Mouse (Mus musculus) stomach, embryonic 16.5 days (tissue): ENCODE results near the gene Gp9. TPM values are rescaled to one million over a fixed set of nuclear protein-coding genes. Genes with fewer than 3 reads are reported as not detected.

ENCODE experiments used
- ATAC-seq: fragments of 200-750 bp; cut with Nextera tagmentation; 2 replicates; pipeline ENCODE4 v1.8.0; 2017; ENCODE audit warnings: moderate number of reproducible peaks, moderate TSS enrichment; ENCODE audit not compliant: insufficient read depth, low FRiP score
- H3K27ac ChIP-seq: fragments of 300-500 bp; sonication (generic); 2 replicates; pipeline ENCODE4 v1.5.1; 2014; ENCODE audit warnings: low read length
- H3K27me3 ChIP-seq: fragments of 300-500 bp; sonication (generic); 2 replicates; pipeline ENCODE4 v1.6.1; 2014; ENCODE audit warnings: low read length, control low read depth, mixed read lengths; ENCODE audit not compliant: control insufficient read depth, insufficient read depth
- H3K36me3 ChIP-seq: fragments of 300-500 bp; sonication (generic); 2 replicates; pipeline ENCODE4 v1.6.1; 2014; ENCODE audit warnings: low read length; ENCODE audit not compliant: control insufficient read depth, insufficient read depth
- H3K4me1 ChIP-seq: fragments of 300-500 bp; sonication (generic); 2 replicates; pipeline ENCODE4 v1.6.1; 2014; ENCODE audit warnings: low read length, control low read depth, mixed read lengths; ENCODE audit not compliant: control insufficient read depth, insufficient read depth
- H3K4me2 ChIP-seq: fragments of 300-500 bp; sonication (generic); 2 replicates; pipeline ENCODE4 v1.6.1; 2014; ENCODE audit warnings: low read depth, low read length, mixed read lengths
- H3K4me3 ChIP-seq: fragments of 300-500 bp; sonication (generic); replicated peaks from 2 replicates; pipeline ENCODE4 v1.5.1; 2014; ENCODE audit warnings: mild to moderate bottlenecking, low read length
- H3K9ac ChIP-seq: fragments of 300-500 bp; sonication (generic); 2 replicates; pipeline ENCODE4 v1.6.1; 2014; ENCODE audit warnings: low read length
- H3K9me3 ChIP-seq: fragments of 300-500 bp; sonication (generic); replicated peaks from 2 replicates; pipeline ENCODE4 v1.6.1; 2016; ENCODE audit warnings: low read length, control low read depth; ENCODE audit not compliant: control insufficient read depth
- WGBS: fragments of 180-500 bp; shearing (Covaris S2); extraction: QIAGEN DNeasy Blood & Tissue Kit; methylation state at CpG from one replicate; pipeline ENCODE4 v1.1.7; 2014; 5-methylcytosine and 5-hydroxymethylcytosine counted together
- polyA plus RNA-seq: library from polyadenylated mRNA; unstranded; fragments of >200 nt; fragmentation: Nextera tagmentation; extraction: Ambion mirVana; gene quantifications from 2 replicates; pipeline ENCODE4 v1.2.1, GENCODE M21; 2015

Gene Gp9
- polyA plus RNA-seq, 1 experiment from 2014 or later = 1.4 TPM

DNA sequence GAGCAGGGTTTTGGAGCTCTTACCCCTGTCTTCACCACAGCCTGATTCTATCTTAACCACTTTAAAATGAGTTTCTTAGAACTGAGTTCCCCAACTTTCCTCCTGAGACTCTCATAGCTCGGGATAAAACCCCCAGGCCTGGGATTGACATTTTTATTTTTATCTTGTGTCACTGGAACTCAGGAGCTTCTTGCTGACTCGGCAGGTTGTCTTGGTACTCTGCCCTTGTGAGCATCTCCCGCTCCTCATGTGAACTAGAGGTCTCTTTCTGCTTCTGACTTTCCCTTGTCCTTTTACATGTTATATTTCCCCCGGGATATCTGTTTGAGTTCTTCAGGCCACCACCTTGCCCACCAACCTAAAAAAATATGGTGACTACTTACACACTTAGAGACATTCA is 40.9 kb upstream of the Gp9 start:
- 80% methylated on average over 4 of the region's 4 CpGs for whole genome bisulfite sequencing
- no peaks in the 10 kb centered on the region for H3K9me3 ChIP-seq
- no peak overlapping the region for H3K4me2 ChIP-seq
- no peaks in the 10 kb centered on the region for H3K36me3 ChIP-seq
- H3K27ac ChIP-seq = no peak overlapping the region
- no peak overlapping the region for H3K4me3 ChIP-seq
- H3K9ac ChIP-seq = no peak overlapping the region
- peaks cover 21% of the 10 kb centered on the region for H3K4me1 ChIP-seq
- ATAC-seq = no peak
- peaks cover 17% of the 10 kb centered on the region for H3K27me3 ChIP-seq

DNA sequence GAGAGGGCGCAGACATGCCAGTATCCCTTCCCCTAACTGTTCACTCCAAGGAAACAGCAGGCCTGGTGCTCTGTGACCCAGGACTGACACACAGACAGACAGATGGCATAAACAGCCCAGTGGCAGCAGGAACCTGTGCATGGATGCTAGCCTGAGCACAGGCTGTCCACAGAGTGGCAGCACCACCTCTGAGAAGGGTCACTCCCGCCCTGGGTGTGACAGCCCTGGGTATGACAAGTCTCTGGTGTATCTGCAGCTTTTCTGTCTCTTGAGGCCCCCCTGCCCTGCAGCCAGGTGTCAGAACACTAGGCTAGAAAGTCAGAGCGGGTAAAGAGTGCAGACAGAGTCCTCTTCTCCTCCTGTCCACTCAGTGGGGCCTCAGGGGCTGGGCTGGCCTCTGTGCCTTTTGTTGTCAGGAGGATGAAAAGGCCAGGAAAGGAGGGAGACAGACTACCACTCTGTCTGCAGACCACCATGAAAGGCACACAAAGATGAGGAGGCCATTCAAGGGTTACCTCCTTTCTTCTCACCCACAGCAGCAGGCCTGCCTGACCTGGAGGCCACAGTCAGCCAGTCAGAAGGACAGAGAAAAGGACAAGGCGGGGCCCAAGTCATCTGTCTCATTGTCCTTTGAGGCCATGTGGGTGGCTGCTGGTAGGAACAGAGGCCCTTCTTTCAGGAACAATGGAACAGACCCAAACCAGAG is 39.8 kb upstream of the Gp9 start:
- no peaks in the 10 kb centered on the region for H3K36me3 ChIP-seq
- no peak overlapping the region for H3K4me3 ChIP-seq
- no peak overlapping the region for H3K4me2 ChIP-seq
- no peak overlapping the region for H3K9ac ChIP-seq
- H3K9me3 ChIP-seq = no peaks in the 10 kb centered on the region
- H3K27me3 ChIP-seq = peaks cover 6% of the 10 kb centered on the region
- no peak for ATAC-seq
- H3K4me1 ChIP-seq = peaks cover 13% of the 10 kb centered on the region; the same call in 1 of the 2 replicates
- WGBS = 65% methylated on average over 4 of the region's 4 CpGs
- no peak overlapping the region for H3K27ac ChIP-seq

DNA sequence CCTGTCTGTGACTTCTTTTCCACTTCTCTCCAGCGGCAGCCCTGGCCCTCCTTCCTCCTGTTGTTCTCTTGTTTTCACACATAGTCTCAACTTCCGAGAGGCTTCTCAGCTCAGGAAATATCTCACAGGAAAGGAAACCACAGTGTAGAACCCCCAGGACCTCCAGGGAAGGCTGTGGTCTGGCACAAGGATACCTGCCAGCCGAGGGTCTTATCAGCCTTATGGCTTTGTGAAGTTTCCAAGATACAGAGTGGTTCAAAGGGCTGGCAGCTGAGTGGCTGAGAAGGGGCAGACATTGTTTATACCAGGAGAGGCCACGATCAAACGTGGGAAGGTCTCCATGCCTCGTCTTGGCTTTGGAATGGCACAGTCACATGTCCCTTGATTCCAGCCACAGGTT is 38.0 kb upstream of the Gp9 start:
- no peaks in the 10 kb centered on the region for H3K36me3 ChIP-seq
- WGBS = 35% methylated on average over 6 of the region's 6 CpGs
- H3K27ac ChIP-seq = no peak overlapping the region

DNA sequence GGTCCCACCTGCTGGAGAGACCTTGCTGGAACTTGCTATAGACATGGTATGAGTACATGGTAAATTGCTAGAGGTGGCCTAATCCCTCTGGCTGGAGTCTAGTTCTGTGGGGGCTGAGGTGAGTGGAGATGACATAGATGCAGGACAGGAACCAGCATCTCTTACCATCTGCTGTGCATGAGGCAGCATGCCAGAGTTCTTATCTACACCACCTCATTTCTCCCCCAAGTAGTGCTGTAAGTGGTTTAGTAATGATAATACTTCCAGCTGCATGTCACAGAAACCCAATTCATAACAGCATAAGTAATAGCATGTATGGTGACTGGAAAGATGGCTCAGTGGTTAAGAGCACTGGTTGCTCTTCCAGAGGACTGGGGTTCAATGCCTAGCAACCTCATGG is 37.4 kb upstream of the Gp9 start:
- Histone ChIP-seq H3K4me3 (no peak overlapping the region), H3K27me3 (no peaks in the 10 kb centered on the region), H3K9ac (no peak overlapping the region), H3K36me3 (no peaks in the 10 kb centered on the region), H3K4me2 (no peak overlapping the region), H3K9me3 (no peaks in the 10 kb centered on the region), H3K4me1 (0 out of 2 replicates have a peak, but pooled peaks cover 4% of the 10 kb centered on the region), H3K27ac (no peak overlapping the region)
- no peak for ATAC-seq

More for the DNA sequence above, 38.0 kb upstream of the Gp9 start:
- Histone ChIP-seq H3K4me3 (no peak overlapping the region), H3K9me3 (no peaks in the 10 kb centered on the region), H3K9ac (no peak overlapping the region), H3K27me3 (no peaks in the 10 kb centered on the region), H3K4me2 (no peak overlapping the region), H3K4me1 (0 out of 2 replicates have a peak, but pooled peaks cover 4% of the 10 kb centered on the region)
- no peak for ATAC-seq

DNA sequence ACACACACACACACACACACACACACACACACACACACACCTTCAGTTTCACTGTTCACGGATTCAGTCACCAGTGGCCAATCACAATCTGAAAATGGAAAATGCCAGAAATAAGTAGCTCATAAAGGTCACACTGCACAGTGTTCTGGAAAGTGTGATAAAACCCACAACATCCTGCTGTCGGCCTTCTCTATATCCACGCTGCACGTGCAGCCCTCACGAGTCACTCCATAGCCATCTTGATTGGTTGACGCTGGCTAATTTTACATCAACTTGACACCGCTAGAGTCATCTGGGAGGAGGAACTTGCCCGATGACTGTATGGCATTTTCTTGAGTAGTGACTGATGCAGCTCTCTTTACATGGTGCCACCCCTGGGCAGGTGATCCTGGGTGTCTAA is 35.9 kb upstream of the Gp9 start:
- no peak overlapping the region for H3K4me3 ChIP-seq
- no peaks in the 10 kb centered on the region for H3K36me3 ChIP-seq
- H3K27me3 ChIP-seq = no peaks in the 10 kb centered on the region
- no peak overlapping the region for H3K9ac ChIP-seq
- H3K27ac ChIP-seq = no peak overlapping the region
- H3K9me3 ChIP-seq = no peaks in the 10 kb centered on the region
- no peak overlapping the region for H3K4me2 ChIP-seq
- H3K4me1 ChIP-seq = peaks cover 10% of the 10 kb centered on the region; the same call in 1 of the 2 replicates
- ATAC-seq = no peak
- WGBS = 84% methylated on average over 8 of the region's 8 CpGs

DNA sequence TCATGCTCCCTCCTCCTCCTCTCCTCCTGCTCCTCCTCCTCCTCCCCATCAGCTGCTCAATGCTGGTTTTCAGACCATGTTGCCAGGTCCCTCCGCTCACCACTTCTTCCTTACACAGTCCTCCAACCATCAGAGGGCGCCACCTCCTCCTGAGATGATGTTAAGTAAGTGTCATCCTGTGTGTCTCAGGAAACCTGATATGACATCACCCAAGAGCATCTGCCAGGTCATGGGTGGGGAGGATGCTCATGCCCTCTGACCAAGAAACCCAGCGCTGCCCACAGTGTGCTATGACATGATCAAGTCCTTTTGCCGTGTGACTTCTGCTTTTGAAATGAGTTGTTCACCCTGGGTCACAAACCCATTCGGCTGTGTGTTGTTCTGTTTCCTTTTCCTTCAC is 35.1 kb upstream of the Gp9 start:
- peaks cover 14% of the 10 kb centered on the region; the same call in 1 of the 2 replicates for H3K4me1 ChIP-seq
- H3K9ac ChIP-seq = no peak overlapping the region
- H3K27ac ChIP-seq = no peak overlapping the region
- H3K27me3 ChIP-seq = no peaks in the 10 kb centered on the region
- no peak overlapping the region for H3K4me2 ChIP-seq
- ATAC-seq = no peak
- no peaks in the 10 kb centered on the region for H3K9me3 ChIP-seq
- WGBS = 77% methylated on average over 5 of the region's 5 CpGs
- no peak overlapping the region for H3K4me3 ChIP-seq
- H3K36me3 ChIP-seq = no peaks in the 10 kb centered on the region

DNA sequence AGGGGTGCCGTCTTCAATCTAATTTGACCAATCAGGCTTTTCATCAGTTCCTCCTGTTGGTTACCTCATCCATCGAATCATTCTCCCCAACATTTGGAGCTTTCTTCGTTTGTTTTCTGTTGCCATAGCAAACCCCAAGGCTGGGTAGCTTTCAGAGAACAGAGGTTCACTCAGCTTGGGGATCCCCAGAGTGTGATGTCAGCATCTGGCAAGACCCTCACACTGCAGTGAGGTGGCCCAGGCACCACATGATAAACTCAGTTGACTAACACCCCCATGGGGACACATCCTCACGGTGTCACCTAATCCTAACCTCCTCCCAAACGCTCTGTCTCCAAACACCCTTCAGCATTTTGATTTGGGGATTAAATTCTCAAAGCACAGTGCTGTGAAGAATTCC is 34.6 kb upstream of the Gp9 start:
- no peaks in the 10 kb centered on the region for H3K9me3 ChIP-seq
- no peak for ATAC-seq
- H3K9ac ChIP-seq = no peak overlapping the region
- no peak overlapping the region for H3K27ac ChIP-seq
- no peaks in the 10 kb centered on the region for H3K36me3 ChIP-seq
- H3K4me1 ChIP-seq = peaks cover 10% of the 10 kb centered on the region; the same call in 1 of the 2 replicates
- H3K27me3 ChIP-seq = no peaks in the 10 kb centered on the region
- H3K4me3 ChIP-seq = no peak overlapping the region
- WGBS = 71% methylated on average over 5 of the region's 5 CpGs
- H3K4me2 ChIP-seq = no peak overlapping the region

DNA sequence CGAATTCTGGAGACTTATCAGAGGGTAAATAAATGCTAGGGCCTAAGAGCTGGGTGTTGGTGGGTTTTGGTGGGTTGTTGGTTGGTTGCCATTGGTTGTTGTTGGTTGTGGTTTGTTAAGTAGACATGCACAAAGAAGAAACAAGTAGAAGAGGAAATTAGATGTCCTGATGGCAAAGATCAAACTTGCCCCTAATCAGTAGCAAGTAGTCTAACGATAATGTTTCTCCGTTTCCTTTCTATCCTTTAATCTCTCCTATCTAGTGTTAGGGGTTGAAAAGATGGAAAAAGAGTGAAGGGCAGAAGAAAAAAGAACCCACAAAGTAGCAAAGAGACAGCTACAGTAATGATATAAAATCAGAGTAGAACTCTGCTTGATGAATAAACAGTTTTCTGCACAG is 33.2 kb upstream of the Gp9 start:
- 80% methylated on average over 3 of the region's 3 CpGs for WGBS
- Histone ChIP-seq H3K36me3 (no peaks in the 10 kb centered on the region), H3K27me3 (no peaks in the 10 kb centered on the region), H3K4me3 (no peak overlapping the region), H3K27ac (no peak overlapping the region), H3K4me2 (no peak overlapping the region), H3K9ac (no peak overlapping the region), H3K9me3 (no peaks in the 10 kb centered on the region), H3K4me1 (peaks cover 10% of the 10 kb centered on the region; the same call in 1 of the 2 replicates)
- ATAC-seq = no peak

DNA sequence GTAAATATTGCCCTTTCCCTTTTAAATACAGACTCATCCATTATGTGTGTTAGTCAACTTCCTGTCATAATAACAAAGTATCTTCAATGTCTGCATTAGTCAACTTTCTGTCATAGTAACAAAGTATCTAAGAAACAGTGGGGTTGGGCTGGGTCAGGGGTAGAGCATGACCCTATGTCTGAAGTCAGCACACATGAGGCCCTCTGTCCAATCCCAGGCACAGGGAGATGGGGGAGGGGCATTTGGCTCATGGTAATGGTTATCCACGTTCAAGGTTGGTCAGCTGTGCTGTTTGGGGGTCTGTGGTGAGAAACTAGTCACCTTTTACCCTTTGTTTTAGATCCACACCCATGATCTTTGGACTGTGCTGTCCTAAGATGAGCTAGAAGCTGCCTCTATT is 32.6 kb upstream of the Gp9 start:
- Histone ChIP-seq H3K27ac (no peak overlapping the region), H3K27me3 (no peaks in the 10 kb centered on the region), H3K9ac (no peak overlapping the region), H3K4me1 (peaks cover 10% of the 10 kb centered on the region; the same call in 1 of the 2 replicates), H3K4me2 (no peak overlapping the region), H3K4me3 (no peak overlapping the region), H3K9me3 (no peaks in the 10 kb centered on the region), H3K36me3 (no peaks in the 10 kb centered on the region)
- ATAC-seq = no peak
- WGBS = 28% methylated on average over 1 of the region's 1 CpGs
